Mouse (Mus musculus) lung, embryonic 14.5 days (tissue): Measurements from ENCODE around the gene Tmem132c. TPM values are rescaled to one million over a fixed set of nuclear protein-coding genes. Genes with fewer than 3 reads are reported as not detected.

Experiments used
- ATAC-seq: fragments of 200-750 bp; cut with Nextera tagmentation; 2 replicates; pipeline ENCODE4 v1.8.0; 2017; ENCODE audit warnings: mild to moderate bottlenecking, moderate TSS enrichment, moderate library complexity; ENCODE audit not compliant: insufficient read depth
- DNase-seq: peaks from one replicate; pipeline ENCODE4 v3.0.0-alpha.2; 2015
- H3K27ac ChIP-seq: fragments of 300-500 bp; sonication (generic); 2 replicates; pipeline ENCODE4 v1.5.1; 2014; ENCODE audit warnings: low read depth, mild to moderate bottlenecking, moderate library complexity
- H3K27me3 ChIP-seq: fragments of 300-500 bp; sonication (generic); 2 replicates; pipeline ENCODE4 v1.6.1; 2014; ENCODE audit warnings: low read length, control low read depth; ENCODE audit not compliant: insufficient read depth
- H3K36me3 ChIP-seq: fragments of 300-500 bp; sonication (generic); 2 replicates; pipeline ENCODE4 v1.6.1; 2014; ENCODE audit warnings: control low read depth; ENCODE audit not compliant: insufficient read depth
- H3K4me1 ChIP-seq: fragments of 300-500 bp; sonication (generic); 2 replicates; pipeline ENCODE4 v1.6.1; 2014; ENCODE audit warnings: antibody characterized with exemption, control low read depth; ENCODE audit not compliant: insufficient read depth
- H3K4me2 ChIP-seq: fragments of 300-500 bp; sonication (generic); 2 replicates; pipeline ENCODE4 v1.6.1; 2014; ENCODE audit warnings: mild to moderate bottlenecking
- H3K4me3 ChIP-seq: fragments of 300-500 bp; sonication (generic); 2 replicates; pipeline ENCODE4 v1.5.1; 2014; ENCODE audit warnings: low read depth, low read length
- H3K9ac ChIP-seq: fragments of 300-500 bp; sonication (generic); 2 replicates; pipeline ENCODE4 v1.6.1; 2014
- H3K9me3 ChIP-seq: fragments of 300-500 bp; sonication (generic); 2 replicates; pipeline ENCODE4 v1.6.1; 2016; ENCODE audit warnings: low read depth, low read length, control low read depth
- CTCF ChIP-seq: IDR thresholded peaks from 2 replicates; pipeline ENCODE4 v1.5.1; 2016; ENCODE audit warnings: antibody characterized with exemption, low read depth
- WGBS: fragments of 180-500 bp; shearing (Covaris S2); extraction: QIAGEN DNeasy Blood & Tissue Kit; methylation state at CpG from one replicate; pipeline ENCODE4 v1.1.7; 2014; 5-methylcytosine and 5-hydroxymethylcytosine counted together
- polyA plus RNA-seq: library from polyadenylated mRNA; unstranded; fragments of >200 nt; fragmentation: Nextera tagmentation; extraction: Ambion mirVana; gene quantifications from 2 replicates; pipeline ENCODE4 v1.2.1, GENCODE M21; 2014

Gene Tmem132c
- polyA plus RNA-seq, 1 experiment from 2014 or later, result 28.5 TPM

GRCm38 (mm10) chr5:127610787-127611509 is 369.3 kb downstream of the Tmem132c start:
- H3K4me2 ChIP-seq, result no peak overlapping the region
- ATAC-seq, result no peak
- TF ChIP-seq CTCF, result no peak
- H3K9me3 ChIP-seq, result no peaks in the 10 kb centered on the region
- peaks cover 30% of the 10 kb centered on the region for H3K36me3 ChIP-seq
- no peak overlapping the region for H3K4me3 ChIP-seq
- H3K27ac ChIP-seq, result no peak overlapping the region
- H3K27me3 ChIP-seq, result no peaks in the 10 kb centered on the region
- DNase-seq, result peak; percentile 41
- 63% methylated on average over 6 of the region's 6 CpGs for WGBS
- H3K4me1 ChIP-seq, result peaks cover 7% of the 10 kb centered on the region; the same call in 1 of the 2 replicates
- no peak overlapping the region for H3K9ac ChIP-seq

GRCm38 (mm10) chr5:127611881-127612280 is 370.3 kb downstream of the Tmem132c start:
- H3K9ac ChIP-seq, result no peak overlapping the region
- no peaks in the 10 kb centered on the region for H3K27me3 ChIP-seq
- no peak overlapping the region for H3K4me2 ChIP-seq
- no peak for TF ChIP-seq CTCF
- ATAC-seq, result no peak
- no peak overlapping the region for H3K4me3 ChIP-seq
- 71% methylated on average over 1 of the region's 1 CpGs for WGBS
- H3K27ac ChIP-seq, result no peak overlapping the region
- H3K4me1 ChIP-seq, result peaks cover 10% of the 10 kb centered on the region; the same call in 1 of the 2 replicates
- peaks cover 21% of the 10 kb centered on the region for H3K36me3 ChIP-seq
- H3K9me3 ChIP-seq, result no peaks in the 10 kb centered on the region
- no peak for DNase-seq

GRCm38 (mm10) chr5:127612397-127612796 is 370.8 kb downstream of the Tmem132c start:
- Histone ChIP-seq H3K27ac (no peak overlapping the region), H3K27me3 (no peaks in the 10 kb centered on the region), H3K4me3 (no peak overlapping the region), H3K36me3 (peaks cover 16% of the 10 kb centered on the region; the same call in 1 of the 2 replicates), H3K4me1 (peaks cover 10% of the 10 kb centered on the region; the same call in 1 of the 2 replicates), H3K4me2 (no peak overlapping the region), H3K9ac (no peak overlapping the region), H3K9me3 (no peaks in the 10 kb centered on the region)
- DNase-seq, result no peak
- 95% methylated on average over 6 of the region's 6 CpGs for WGBS
- ATAC-seq, result no peak
- no peak for TF ChIP-seq CTCF
